Mouse (Mus musculus): ENCODE measurements around the gene Nrarp.

Gene Nrarp

GRCm38 (mm10) chr2:25224766-25225752 is 44.5 kb downstream of the Nrarp start:
- no peaks in the 10 kb centered on the region for H3K27me3 ChIP-seq (ENCODE audit: insufficient read depth, low read length)
- H3K4me1 ChIP-seq (replicated peaks; ENCODE audit: low read depth, low read length): peaks cover 72% of the 10 kb centered on the region
- peaks cover 33% of the 10 kb centered on the region for H3K36me3 ChIP-seq (ENCODE audit: insufficient read depth, low read length)
- H3K4me3 ChIP-seq (replicated peaks; ENCODE audit: low read length): peak overlapping the region; percentile 81
- H3K9me3 ChIP-seq (ENCODE audit: low read length): no peaks in the 10 kb centered on the region
- TF ChIP-seq CTCF (conservative IDR thresholded peaks at IDR 0.05; ENCODE audit: low read length) (no peak), NANOG (IDR thresholded peaks at IDR 0.05; ENCODE audit: borderline replicate concordance, low read length) (peak; percentile 62; the same call in 1 of the 2 replicates), POU5F1 (IDR thresholded peaks at IDR 0.05; ENCODE audit: borderline replicate concordance, low read length) (no peak)

GRCm38 (mm10) chr2:25225811-25226379 is 45.3 kb downstream of the Nrarp start:
- Histone ChIP-seq H3K4me1 (replicated peaks; ENCODE audit: low read depth, low read length) (peaks cover 72% of the 10 kb centered on the region), H3K4me3 (replicated peaks; ENCODE audit: low read length) (peak overlapping the region; percentile 81), H3K27me3 (ENCODE audit: insufficient read depth, low read length) (no peaks in the 10 kb centered on the region), H3K36me3 (ENCODE audit: insufficient read depth, low read length) (peaks cover 31% of the 10 kb centered on the region), H3K9me3 (ENCODE audit: low read length) (no peaks in the 10 kb centered on the region)
- TF ChIP-seq NANOG (IDR thresholded peaks at IDR 0.05; ENCODE audit: borderline replicate concordance, low read length): no peak
- no peak for TF ChIP-seq CTCF (conservative IDR thresholded peaks at IDR 0.05; ENCODE audit: low read length)
- no peak for TF ChIP-seq POU5F1 (IDR thresholded peaks at IDR 0.05; ENCODE audit: borderline replicate concordance, low read length)

GRCm38 (mm10) chr2:25226864-25227263 is 46.3 kb downstream of the Nrarp start:
- H3K9me3 ChIP-seq (ENCODE audit: low read length): no peaks in the 10 kb centered on the region
- no peak overlapping the region for H3K4me3 ChIP-seq (replicated peaks; ENCODE audit: low read length)
- no peak for TF ChIP-seq NANOG (IDR thresholded peaks at IDR 0.05; ENCODE audit: borderline replicate concordance, low read length)
- peaks cover 72% of the 10 kb centered on the region for H3K4me1 ChIP-seq (replicated peaks; ENCODE audit: low read depth, low read length)
- peaks cover 22% of the 10 kb centered on the region for H3K36me3 ChIP-seq (ENCODE audit: insufficient read depth, low read length)
- no peaks in the 10 kb centered on the region for H3K27me3 ChIP-seq (ENCODE audit: insufficient read depth, low read length)

- H3K9me3 ChIP-seq (ENCODE audit: low read length): no peaks in the 10 kb centered on the region
- peaks cover 73% of the 10 kb centered on the region for H3K4me1 ChIP-seq (replicated peaks; ENCODE audit: low read depth, low read length)
- H3K36me3 ChIP-seq (ENCODE audit: insufficient read depth, low read length): peaks cover 16% of the 10 kb centered on the region
- no peaks in the 10 kb centered on the region for H3K27me3 ChIP-seq (ENCODE audit: insufficient read depth, low read length)
- H3K4me3 ChIP-seq (replicated peaks; ENCODE audit: low read length): 0 out of 2 replicates have a peak overlapping the region, but pooled peaks have one; percentile 73
- TF ChIP-seq NANOG (IDR thresholded peaks at IDR 0.05; ENCODE audit: borderline replicate concordance, low read length) (no peak), POU5F1 (IDR thresholded peaks at IDR 0.05; ENCODE audit: borderline replicate concordance, low read length) (no peak), CTCF (conservative IDR thresholded peaks at IDR 0.05; ENCODE audit: low read length) (no peak)
Observed at GRCm38 (mm10) chr2:25227406-25227805, 46.8 kb downstream of the Nrarp start.

- Histone ChIP-seq H3K4me1 (replicated peaks; ENCODE audit: low read depth, low read length) (peaks cover 75% of the 10 kb centered on the region), H3K36me3 (ENCODE audit: insufficient read depth, low read length) (peaks cover 6% of the 10 kb centered on the region), H3K27me3 (ENCODE audit: insufficient read depth, low read length) (peaks cover 6% of the 10 kb centered on the region), H3K9me3 (ENCODE audit: low read length) (no peaks in the 10 kb centered on the region), H3K4me3 (replicated peaks; ENCODE audit: low read length) (peak overlapping the region; percentile 73)
- no peak for TF ChIP-seq POU5F1 (IDR thresholded peaks at IDR 0.05; ENCODE audit: borderline replicate concordance, low read length)
- peak; percentile 64 for TF ChIP-seq CTCF (conservative IDR thresholded peaks at IDR 0.05; ENCODE audit: low read length)
Observed at GRCm38 (mm10) chr2:25228431-25228889, 47.9 kb downstream of the Nrarp start.

GRCm38 (mm10) chr2:25228995-25229530 is 48.5 kb downstream of the Nrarp start:
- Histone ChIP-seq H3K27me3 (ENCODE audit: insufficient read depth, low read length) (peaks cover 6% of the 10 kb centered on the region), H3K36me3 (ENCODE audit: insufficient read depth, low read length) (no peaks in the 10 kb centered on the region), H3K4me3 (replicated peaks; ENCODE audit: low read length) (peak overlapping the region; percentile 73), H3K4me1 (replicated peaks; ENCODE audit: low read depth, low read length) (peaks cover 76% of the 10 kb centered on the region), H3K9me3 (ENCODE audit: low read length) (no peaks in the 10 kb centered on the region)
- TF ChIP-seq CTCF (conservative IDR thresholded peaks at IDR 0.05; ENCODE audit: low read length): no peak
- no peak for TF ChIP-seq NANOG (IDR thresholded peaks at IDR 0.05; ENCODE audit: borderline replicate concordance, low read length)
- no peak for TF ChIP-seq POU5F1 (IDR thresholded peaks at IDR 0.05; ENCODE audit: borderline replicate concordance, low read length)

- Histone ChIP-seq H3K36me3 (ENCODE audit: insufficient read depth, low read length) (no peaks in the 10 kb centered on the region), H3K4me3 (replicated peaks; ENCODE audit: low read length) (no peak overlapping the region), H3K4me1 (replicated peaks; ENCODE audit: low read depth, low read length) (peaks cover 82% of the 10 kb centered on the region), H3K9me3 (ENCODE audit: low read length) (no peaks in the 10 kb centered on the region), H3K27me3 (ENCODE audit: insufficient read depth, low read length) (peaks cover 6% of the 10 kb centered on the region)
- TF ChIP-seq CTCF (conservative IDR thresholded peaks at IDR 0.05; ENCODE audit: low read length) (no peak), NANOG (IDR thresholded peaks at IDR 0.05; ENCODE audit: borderline replicate concordance, low read length) (no peak), POU5F1 (IDR thresholded peaks at IDR 0.05; ENCODE audit: borderline replicate concordance, low read length) (no peak)
Observed at GRCm38 (mm10) chr2:25229582-25229981, 49.0 kb downstream of the Nrarp start.

- Histone ChIP-seq H3K27me3 (ENCODE audit: insufficient read depth, low read length) (peaks cover 8% of the 10 kb centered on the region), H3K9me3 (ENCODE audit: low read length) (no peaks in the 10 kb centered on the region), H3K4me1 (replicated peaks; ENCODE audit: low read depth, low read length) (peaks cover 87% of the 10 kb centered on the region), H3K4me3 (replicated peaks; ENCODE audit: low read length) (peak overlapping the region; percentile 64), H3K36me3 (ENCODE audit: insufficient read depth, low read length) (no peaks in the 10 kb centered on the region)
- TF ChIP-seq NANOG (IDR thresholded peaks at IDR 0.05; ENCODE audit: borderline replicate concordance, low read length): no peak
Observed at GRCm38 (mm10) chr2:25230581-25230980, 50.0 kb downstream of the Nrarp start.

Data from E14TG2a.4 (cell line).